Mouse (Mus musculus) c-Kit-positive CD71-positive TER-119-positive erythroid progenitor cells, embryonic 14.5 days (primary cell): ENCODE data around the gene 4921504E06Rik.

Experiments
- DNase-seq: peaks from one replicate; pipeline ENCODE4 v3.0.0-alpha.2; 2013; ENCODE audit warnings: low spot score

Gene 4921504E06Rik

GRCm38 (mm10) chr2:19553821-19554592, at the start of gene 4921504E06Rik:
4921504E06Rik (minus strand) TSS chr2:19553914.
- no peak for DNase-seq

GRCm38 (mm10) chr2:19601386-19601925, 47.7 kb upstream of the 4921504E06Rik start:
- no peak for DNase-seq

- no peak for DNase-seq
Observed at GRCm38 (mm10) chr2:19600860-19601259, 47.1 kb upstream of the 4921504E06Rik start.

- DNase-seq = no peak
Observed at GRCm38 (mm10) chr2:19599801-19600200, 46.1 kb upstream of the 4921504E06Rik start.

- DNase-seq = no peak
Observed at GRCm38 (mm10) chr2:19596988-19597387, 43.3 kb upstream of the 4921504E06Rik start.

GRCm38 (mm10) chr2:19596426-19596825, 42.7 kb upstream of the 4921504E06Rik start:
- DNase-seq = no peak

DNA sequence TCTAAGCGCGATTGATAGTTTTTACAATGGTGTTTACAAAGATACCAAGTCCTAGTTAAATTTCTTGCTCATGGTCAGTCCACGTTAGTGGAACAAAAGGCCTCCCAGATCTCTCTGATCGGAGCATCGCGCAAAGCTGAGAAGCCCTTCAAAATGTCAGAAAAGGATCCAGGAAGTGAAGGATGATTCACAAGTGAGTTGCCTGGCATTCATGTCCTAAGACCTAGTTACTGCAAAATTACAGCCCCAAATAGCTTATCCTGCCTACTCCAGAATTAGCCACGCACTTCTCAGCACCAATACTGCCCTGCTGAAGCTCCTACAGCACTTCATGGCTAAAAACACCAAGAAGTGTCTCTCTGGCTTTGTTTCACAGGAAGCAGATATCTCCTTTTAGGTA, 41.1 kb upstream of the 4921504E06Rik start:
- DNase-seq = no peak

GRCm38 (mm10) chr2:19579846-19580245, 26.1 kb upstream of the 4921504E06Rik start:
- DNase-seq = no peak

- no peak for DNase-seq
Observed at GRCm38 (mm10) chr2:19579180-19579579, 25.5 kb upstream of the 4921504E06Rik start.

DNA sequence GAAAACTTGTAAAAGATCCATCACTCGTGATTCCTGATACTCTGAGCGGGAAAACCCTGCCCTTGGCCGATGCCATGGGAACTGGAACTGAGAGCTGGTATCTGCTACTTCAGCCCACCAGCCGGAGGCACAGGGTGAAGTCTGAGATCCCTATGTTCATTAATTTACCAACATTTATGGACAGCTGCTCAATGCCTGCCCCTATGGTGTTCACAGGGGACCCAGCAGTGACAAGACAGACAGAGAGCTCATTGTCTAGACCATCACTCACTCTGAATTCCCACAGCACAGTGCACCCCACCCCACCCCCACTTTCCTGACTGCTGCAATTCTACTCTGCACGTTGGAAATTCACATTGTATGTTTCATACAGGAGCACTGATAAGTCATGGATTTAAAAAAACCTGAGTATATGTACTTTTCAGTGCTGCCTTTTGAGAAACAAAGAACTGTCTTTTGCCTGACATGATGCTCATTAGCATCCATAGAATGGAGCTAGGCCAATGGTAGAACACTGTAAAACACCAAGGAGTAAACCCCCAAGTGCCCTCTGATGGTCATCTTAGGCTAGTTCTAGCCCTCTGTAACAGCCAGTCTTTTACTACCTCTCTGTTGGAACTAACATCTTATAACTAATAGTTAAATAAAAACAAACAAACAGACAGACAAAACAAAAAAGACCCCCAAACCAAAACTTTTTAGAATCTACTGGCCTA, 8.6 kb upstream of the 4921504E06Rik start:
- no peak for DNase-seq

DNA sequence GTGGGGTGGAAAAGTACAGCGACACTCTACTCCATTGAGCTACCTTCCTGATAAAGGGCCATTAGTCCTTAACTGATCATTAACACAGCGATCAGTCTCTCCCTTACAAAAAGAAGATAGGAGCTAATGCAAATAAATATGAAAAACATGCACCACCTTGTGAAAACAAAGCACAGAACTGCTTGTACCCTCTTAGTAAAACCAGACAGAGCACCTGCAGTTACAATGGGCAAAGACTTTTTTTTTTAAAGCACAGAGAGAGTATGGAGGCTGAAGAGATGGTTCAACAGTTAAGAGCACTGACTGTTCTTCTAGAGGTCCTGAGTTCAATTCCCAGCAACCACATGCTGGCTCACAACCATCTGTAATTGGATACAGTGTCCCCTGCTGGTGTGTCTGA, 6.9 kb upstream of the 4921504E06Rik start:
- no peak for DNase-seq

- no peak for DNase-seq
Observed at GRCm38 (mm10) chr2:19560071-19560470, 6.4 kb upstream of the 4921504E06Rik start.

DNA sequence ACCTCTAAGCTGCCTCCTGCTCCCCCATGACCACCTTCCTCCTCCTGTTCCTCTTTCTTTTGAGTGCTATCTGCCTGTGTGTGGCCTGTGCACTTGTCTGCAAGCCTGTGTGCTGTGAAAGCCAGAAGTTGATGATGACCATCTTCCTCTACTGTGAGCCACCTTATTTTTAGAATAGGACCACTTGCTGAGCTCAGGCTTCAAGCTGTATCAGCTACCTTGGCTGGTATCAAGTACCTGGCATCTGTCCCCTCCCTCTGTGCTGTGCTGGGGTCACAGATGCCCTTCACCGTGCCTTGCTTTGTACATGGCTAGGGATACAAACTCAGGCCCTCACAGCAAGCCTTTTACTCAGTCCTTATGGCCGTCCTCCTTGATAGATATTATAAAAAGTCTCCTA, 2.3 kb downstream of the 4921504E06Rik start:
- no peak for DNase-seq

GRCm38 (mm10) chr2:19540906-19541305, 12.8 kb downstream of the 4921504E06Rik start:
- no peak for DNase-seq

GRCm38 (mm10) chr2:19529428-19529827, 24.3 kb downstream of the 4921504E06Rik start:
- DNase-seq = no peak

- DNase-seq = peak; percentile 42
Observed at GRCm38 (mm10) chr2:19528797-19529196, 24.9 kb downstream of the 4921504E06Rik start.

- DNase-seq = no peak
Observed at GRCm38 (mm10) chr2:19524071-19524470, 29.6 kb downstream of the 4921504E06Rik start.

- no peak for DNase-seq
Observed at GRCm38 (mm10) chr2:19521662-19522061, 32.1 kb downstream of the 4921504E06Rik start.

DNA sequence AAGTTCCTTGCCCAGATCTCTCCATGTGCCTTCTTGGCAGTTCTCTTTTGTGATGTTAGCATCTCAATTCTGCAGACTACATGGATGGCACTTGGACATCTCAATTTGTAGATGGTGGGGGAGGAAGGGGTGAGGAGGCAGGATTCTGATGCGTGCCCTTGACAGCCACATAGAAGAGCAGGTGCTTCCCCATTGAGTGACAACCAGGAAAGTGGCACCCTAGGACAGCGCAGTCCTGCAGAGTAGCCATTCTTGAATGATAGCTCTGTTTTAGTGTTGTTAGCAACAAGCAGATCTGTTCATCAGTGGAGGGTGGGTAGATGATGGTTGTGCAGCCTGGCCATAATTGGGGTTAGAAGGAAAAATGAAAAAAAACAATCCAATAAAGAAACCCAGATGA, 33.1 kb downstream of the 4921504E06Rik start:
- DNase-seq = no peak

DNA sequence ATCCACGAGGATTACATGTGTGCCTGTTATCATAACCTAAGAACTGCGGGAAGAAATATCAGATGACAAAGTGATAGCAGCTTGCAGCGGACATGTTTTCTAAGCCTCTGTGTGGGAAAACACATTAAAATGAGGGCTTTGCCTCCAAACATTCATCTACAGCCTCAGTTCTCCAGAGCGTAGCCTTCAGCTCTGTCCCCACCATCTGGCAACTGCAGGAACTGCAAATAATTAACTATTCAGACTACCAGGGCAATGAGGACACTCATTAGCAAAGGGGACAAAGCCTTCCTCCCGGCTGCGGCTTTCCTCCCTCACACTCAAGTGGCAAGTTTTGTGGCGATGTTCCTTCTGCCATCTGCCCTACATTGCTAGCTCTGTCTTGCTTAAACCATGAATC, 33.9 kb downstream of the 4921504E06Rik start:
- DNase-seq = peak; percentile 3

DNA sequence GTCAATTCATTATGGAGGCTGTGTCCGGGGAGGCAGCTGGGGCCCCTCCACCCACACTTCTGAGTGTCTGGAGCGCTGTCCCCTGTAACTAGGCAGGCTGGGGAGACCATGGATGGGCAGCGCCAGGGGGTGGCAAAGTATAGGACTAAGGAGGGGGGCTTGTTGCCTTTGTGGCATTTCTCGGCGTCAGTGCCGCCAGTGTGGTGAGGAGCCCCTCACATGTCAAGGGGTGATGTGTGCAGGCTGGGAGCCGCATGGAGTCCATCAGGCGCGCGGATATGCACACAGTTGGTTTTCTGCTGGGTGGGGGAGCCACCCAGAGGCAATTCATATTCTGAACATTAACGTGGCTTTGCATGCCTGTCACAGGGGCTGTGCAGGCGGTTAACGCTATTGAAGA, 35.8 kb downstream of the 4921504E06Rik start:
- DNase-seq = no peak

- no peak for DNase-seq
Observed at GRCm38 (mm10) chr2:19512381-19512780, 41.3 kb downstream of the 4921504E06Rik start.

- no peak for DNase-seq
Observed at GRCm38 (mm10) chr2:19511032-19511431, 42.7 kb downstream of the 4921504E06Rik start.
